Mouse (Mus musculus): Measurements from ENCODE around the gene Olfr1008. TPM values are rescaled to one million over a fixed set of nuclear protein-coding genes. Genes with fewer than 3 reads are reported as not detected.
"Not testable (repeated sequence)": the region's sequence is repeated elsewhere in the genome, so short reads cannot be mapped to it uniquely, and the experiment has no call there.

The Olfr1008 gene
- total RNA-seq (2015; ENCODE audit: low replicate concordance), result not detected in 2 replicates
- not detected in 2 replicates for total RNA-seq (2017; ENCODE audit: low replicate concordance)

GRCm38 (mm10) chr2:85689131-85689530 is at the start of gene Olfr1008:
Gene Olfr1008 (plus strand): TSS chr2:85689431.
- no peak for ATAC-seq (replicated peaks; ENCODE audit: low FRiP score, poor library complexity, severe bottlenecking)

GRCm38 (mm10) chr2:85650604-85651003 is 38.6 kb upstream of the Olfr1008 start, which contains the start of gene Olfr1002:
Gene Olfr1002 (minus strand): TSS chr2:85650704.
- ATAC-seq (replicated peaks; ENCODE audit: low FRiP score, poor library complexity, severe bottlenecking), result no peak

- not testable (repeated sequence) for ATAC-seq (replicated peaks; ENCODE audit: low FRiP score, poor library complexity, severe bottlenecking)
These were observed 24.9 kb upstream of the Olfr1008 start, which contains the start of gene Olfr154 for GRCm38 (mm10) chr2:85664355-85664754. Gene Olfr154 (minus strand): TSS chr2:85664455.

- no peak for ATAC-seq (replicated peaks; ENCODE audit: low FRiP score, poor library complexity, severe bottlenecking)
These were observed 10.6 kb upstream of the Olfr1008 start, which contains the start of gene Olfr1006 for GRCm38 (mm10) chr2:85678667-85679066. Gene Olfr1006 (minus strand): TSS chr2:85678767.

- ATAC-seq (replicated peaks; ENCODE audit: low FRiP score, poor library complexity, severe bottlenecking), result not testable (repeated sequence)
These were observed 21.4 kb downstream of the Olfr1008 start for GRCm38 (mm10) chr2:85710680-85711079.

- ATAC-seq (replicated peaks; ENCODE audit: low FRiP score, poor library complexity, severe bottlenecking), result no peak
These were observed 21.9 kb downstream of the Olfr1008 start for GRCm38 (mm10) chr2:85711159-85711558.

GRCm38 (mm10) chr2:85715119-85715518 is 25.9 kb downstream of the Olfr1008 start, which contains the start of gene Olfr1009:
Gene Olfr1009 (plus strand): TSS chr2:85715419.
- ATAC-seq (replicated peaks; ENCODE audit: low FRiP score, poor library complexity, severe bottlenecking), result no peak

- ATAC-seq (replicated peaks; ENCODE audit: low FRiP score, poor library complexity, severe bottlenecking), result no peak
These were observed 36.6 kb downstream of the Olfr1008 start for GRCm38 (mm10) chr2:85725793-85726192.

Other genes starting within 250 kb of the Olfr1008 start
- not detected in 2 replicates for gene Olfr995, start 245.8 kb upstream of the Olfr1008 start, total RNA-seq (2015; ENCODE audit: low replicate concordance)
- not detected in 2 replicates for gene Olfr995, start 245.8 kb upstream of the Olfr1008 start, total RNA-seq (2017; ENCODE audit: low replicate concordance)
- gene 4833423E24Rik, start 170.4 kb upstream of the Olfr1008 start, total RNA-seq (2015; ENCODE audit: low replicate concordance), result not detected in 2 replicates
- gene 4833423E24Rik, start 170.4 kb upstream of the Olfr1008 start, total RNA-seq (2017; ENCODE audit: low replicate concordance), result not detected in 2 replicates
- gene Olfr996, start 110.2 kb upstream of the Olfr1008 start, total RNA-seq (2015; ENCODE audit: low replicate concordance), result not detected in 2 replicates
- not detected in 2 replicates for gene Olfr996, start 110.2 kb upstream of the Olfr1008 start, total RNA-seq (2017; ENCODE audit: low replicate concordance)
- not detected in 2 replicates for gene Olfr998, start 100.5 kb upstream of the Olfr1008 start, total RNA-seq (2015; ENCODE audit: low replicate concordance)
- gene Olfr998, start 100.5 kb upstream of the Olfr1008 start, total RNA-seq (2017; ENCODE audit: low replicate concordance), result not detected in 2 replicates
- gene Olfr1000, start 77.5 kb upstream of the Olfr1008 start, total RNA-seq (2015; ENCODE audit: low replicate concordance), result not detected in 2 replicates
- not detected in 2 replicates for gene Olfr1000, start 77.5 kb upstream of the Olfr1008 start, total RNA-seq (2017; ENCODE audit: low replicate concordance)
- gene Olfr1002, start 38.7 kb upstream of the Olfr1008 start, total RNA-seq (2015; ENCODE audit: low replicate concordance), result not detected in 2 replicates
- gene Olfr1002, start 38.7 kb upstream of the Olfr1008 start, total RNA-seq (2017; ENCODE audit: low replicate concordance), result not detected in 2 replicates
- not detected in 2 replicates for gene Olfr154, start 25.0 kb upstream of the Olfr1008 start, total RNA-seq (2015; ENCODE audit: low replicate concordance)
- not detected in 2 replicates for gene Olfr154, start 25.0 kb upstream of the Olfr1008 start, total RNA-seq (2017; ENCODE audit: low replicate concordance)
- not detected in 2 replicates for gene Olfr1006, start 10.7 kb upstream of the Olfr1008 start, total RNA-seq (2015; ENCODE audit: low replicate concordance)
- gene Olfr1006, start 10.7 kb upstream of the Olfr1008 start, total RNA-seq (2017; ENCODE audit: low replicate concordance), result not detected in 2 replicates
- gene Olfr1009, start 26.0 kb downstream of the Olfr1008 start, total RNA-seq (2015; ENCODE audit: low replicate concordance), result not detected in 2 replicates
- not detected in 2 replicates for gene Olfr1009, start 26.0 kb downstream of the Olfr1008 start, total RNA-seq (2017; ENCODE audit: low replicate concordance)
- not detected in 2 replicates for gene Olfr1012, start 73.3 kb downstream of the Olfr1008 start, total RNA-seq (2015; ENCODE audit: low replicate concordance)
- gene Olfr1012, start 73.3 kb downstream of the Olfr1008 start, total RNA-seq (2017; ENCODE audit: low replicate concordance), result not detected in 2 replicates
- gene Olfr1013, start 77.7 kb downstream of the Olfr1008 start, total RNA-seq (2015; ENCODE audit: low replicate concordance), result not detected in 2 replicates
- not detected in 2 replicates for gene Olfr1013, start 77.7 kb downstream of the Olfr1008 start, total RNA-seq (2017; ENCODE audit: low replicate concordance)
- not detected in 2 replicates for gene Olfr1014, start 83.3 kb downstream of the Olfr1008 start, total RNA-seq (2015; ENCODE audit: low replicate concordance)
- not detected in 2 replicates for gene Olfr1014, start 83.3 kb downstream of the Olfr1008 start, total RNA-seq (2017; ENCODE audit: low replicate concordance)
- not detected in 2 replicates for gene Olfr1015, start 92.6 kb downstream of the Olfr1008 start, total RNA-seq (2015; ENCODE audit: low replicate concordance)
- gene Olfr1015, start 92.6 kb downstream of the Olfr1008 start, total RNA-seq (2017; ENCODE audit: low replicate concordance), result not detected in 2 replicates
- gene Olfr1016, start 113.1 kb downstream of the Olfr1008 start, total RNA-seq (2015; ENCODE audit: low replicate concordance), result not detected in 2 replicates
- gene Olfr1016, start 113.1 kb downstream of the Olfr1008 start, total RNA-seq (2017; ENCODE audit: low replicate concordance), result not detected in 2 replicates
- gene Olfr1018, start 129.0 kb downstream of the Olfr1008 start, total RNA-seq (2015; ENCODE audit: low replicate concordance), result not detected in 2 replicates
- gene Olfr1018, start 129.0 kb downstream of the Olfr1008 start, total RNA-seq (2017; ENCODE audit: low replicate concordance), result 0.39 TPM in 1 of 2 replicates, not detected in the other
- gene Olfr1019, start 156.1 kb downstream of the Olfr1008 start, total RNA-seq (2015; ENCODE audit: low replicate concordance), result not detected in 2 replicates
- gene Olfr1019, start 156.1 kb downstream of the Olfr1008 start, total RNA-seq (2017; ENCODE audit: low replicate concordance), result not detected in 2 replicates
- not detected in 2 replicates for gene Olfr1020, start 157.6 kb downstream of the Olfr1008 start, total RNA-seq (2015; ENCODE audit: low replicate concordance)
- gene Olfr1020, start 157.6 kb downstream of the Olfr1008 start, total RNA-seq (2017; ENCODE audit: low replicate concordance), result not detected in 2 replicates
- gene Olfr1022, start 179.2 kb downstream of the Olfr1008 start, total RNA-seq (2015; ENCODE audit: low replicate concordance), result not detected in 2 replicates
- not detected in 2 replicates for gene Olfr1022, start 179.2 kb downstream of the Olfr1008 start, total RNA-seq (2017; ENCODE audit: low replicate concordance)
- not detected in 2 replicates for gene Olfr1023, start 196.2 kb downstream of the Olfr1008 start, total RNA-seq (2015; ENCODE audit: low replicate concordance)
- not detected in 2 replicates for gene Olfr1023, start 196.2 kb downstream of the Olfr1008 start, total RNA-seq (2017; ENCODE audit: low replicate concordance)
- not detected in 2 replicates for gene Olfr1024, start 215.6 kb downstream of the Olfr1008 start, total RNA-seq (2015; ENCODE audit: low replicate concordance)
- gene Olfr1024, start 215.6 kb downstream of the Olfr1008 start, total RNA-seq (2017; ENCODE audit: low replicate concordance), result not detected in 2 replicates
- not detected in 2 replicates for gene Olfr1025-ps1, start 225.8 kb downstream of the Olfr1008 start, total RNA-seq (2015; ENCODE audit: low replicate concordance)
- gene Olfr1025-ps1, start 225.8 kb downstream of the Olfr1008 start, total RNA-seq (2017; ENCODE audit: low replicate concordance), result not detected in 2 replicates
- not detected in 2 replicates for gene Olfr1026, start 232.1 kb downstream of the Olfr1008 start, total RNA-seq (2015; ENCODE audit: low replicate concordance)
- not detected in 2 replicates for gene Olfr1026, start 232.1 kb downstream of the Olfr1008 start, total RNA-seq (2017; ENCODE audit: low replicate concordance)